Mouse (Mus musculus) CH12.LX (cell line): ENCODE data around the gene Tmem258. TPM values are rescaled to one million over a fixed set of nuclear protein-coding genes. Genes with fewer than 3 reads are reported as not detected.

Experiments used
- DNase-seq: peaks from one replicate; pipeline ENCODE4 v3.0.0-alpha.2; 2013; ENCODE audit errors: extremely low read depth
- H3K27ac ChIP-seq: 2 replicates; pipeline ENCODE4 v1.5.1; 2012; ENCODE audit warnings: low read depth, mild to moderate bottlenecking, control low read depth, moderate library complexity; ENCODE audit not compliant: insufficient read depth
- H3K27me3 ChIP-seq: replicated peaks from 2 replicates; pipeline ENCODE3; 2012; ENCODE audit warnings: inconsistent platforms
- H3K36me3 ChIP-seq, 2 experiments: replicated peaks in 1 of 2; 2 replicates each; pipeline versions ENCODE3 to v1.6.1; 2012; ENCODE audit warnings: inconsistent platforms in 1 of 2, low read length in 1 of 2, mild to moderate bottlenecking in 1 of 2, mixed read lengths in 1 of 2, moderate library complexity in 1 of 2; ENCODE audit not compliant: control insufficient read depth in 1 of 2, insufficient read depth in 1 of 2
- H3K4me1 ChIP-seq, 2 experiments: 2 replicates each; pipeline ENCODE4 v1.6.1; 2012; ENCODE audit warnings: inconsistent platforms in 1 of 2, moderate library complexity in 1 of 2; ENCODE audit not compliant: insufficient read depth in 2 of 2, control insufficient read depth in 1 of 2
- H3K4me2 ChIP-seq: 2 replicates; pipeline ENCODE4 v1.6.1; 2012; ENCODE audit warnings: low read depth, mild to moderate bottlenecking, control low read depth; ENCODE audit not compliant: poor library complexity, insufficient read depth, severe bottlenecking
- H3K4me3 ChIP-seq, 3 experiments: fragments of 150-350 bp in 1 of 3; sonication (generic) in 1 of 3; replicated peaks in 1 of 3; 2 replicates each; pipeline versions ENCODE3 to v1.5.1; 2011 to 2012; ENCODE audit warnings: low read depth in 2 of 3, low read length in 2 of 3, mild to moderate bottlenecking in 2 of 3, moderate library complexity in 2 of 3, control low read depth in 1 of 3, improper control_type of control experiment in 1 of 3, inconsistent platforms in 1 of 3, mixed read lengths in 1 of 3; ENCODE audit not compliant: poor library complexity in 1 of 3
- H3K79me2 ChIP-seq: replicated peaks from 2 replicates; pipeline ENCODE4 v1.6.1; 2012; ENCODE audit warnings: mild to moderate bottlenecking, moderate library complexity; ENCODE audit not compliant: control insufficient read depth, poor library complexity, insufficient read depth, severe bottlenecking; ENCODE audit errors: extremely low read depth
- H3K9ac ChIP-seq: 2 replicates; pipeline ENCODE4 v1.6.1; 2012; ENCODE audit warnings: low read depth, mild to moderate bottlenecking, control low read depth, moderate library complexity; ENCODE audit not compliant: insufficient read depth
- H3K9me3 ChIP-seq: replicated peaks from 2 replicates; pipeline ENCODE3; 2012; ENCODE audit warnings: low read length, inconsistent platforms, mixed read lengths
- CHD1 ChIP-seq: IDR thresholded peaks from 2 replicates; pipeline ENCODE4 v1.6.1; 2012; ENCODE audit warnings: low read depth, low read length, improper control_type of control experiment, inconsistent platforms
- CTCF ChIP-seq, 2 experiments: IDR thresholded peaks in 1 of 2; conservative IDR thresholded peaks in 1 of 2; 2 replicates each; pipeline ENCODE4 v1.5.1; 2011 to 2012; ENCODE audit warnings: low read depth in 2 of 2, low read length in 2 of 2, improper control_type of control experiment in 1 of 2, inconsistent platforms in 1 of 2, mild to moderate bottlenecking in 1 of 2, moderate library complexity in 1 of 2
- ELF1 ChIP-seq: IDR thresholded peaks from 2 replicates; pipeline ENCODE4 v1.6.1; 2014; ENCODE audit warnings: low read depth, mild to moderate bottlenecking, inconsistent platforms, low read length, improper control_type of control experiment
- ETS1 ChIP-seq: conservative IDR thresholded peaks from 2 replicates; pipeline ENCODE4 v1.6.1; 2012; ENCODE audit warnings: low read depth, mild to moderate bottlenecking, inconsistent platforms, low read length, improper control_type of control experiment, moderate library complexity
- HCFC1 ChIP-seq: IDR thresholded peaks from 2 replicates; pipeline ENCODE4 v1.6.1; 2012; ENCODE audit warnings: low read depth, mild to moderate bottlenecking, inconsistent platforms, low read length, improper control_type of control experiment
- KAT2A ChIP-seq: IDR thresholded peaks from 2 replicates; pipeline ENCODE4 v1.6.1; 2012; ENCODE audit warnings: low read length, improper control_type of control experiment, inconsistent platforms; ENCODE audit not compliant: insufficient replicate concordance
- MAX ChIP-seq: IDR thresholded peaks from 2 replicates; pipeline ENCODE4 v1.6.1; 2011; ENCODE audit warnings: low read length, improper control_type of control experiment
- MAZ ChIP-seq: IDR thresholded peaks from 2 replicates; pipeline ENCODE4 v1.6.1; 2012; ENCODE audit warnings: low read depth, mild to moderate bottlenecking, inconsistent platforms, low read length, improper control_type of control experiment, moderate library complexity
- MEF2A ChIP-seq: IDR thresholded peaks from 2 replicates; pipeline ENCODE4 v1.6.1; 2014; ENCODE audit warnings: low read depth, mild to moderate bottlenecking, inconsistent platforms, low read length, improper control_type of control experiment, borderline replicate concordance
- NRF1 ChIP-seq: IDR thresholded peaks from 2 replicates; pipeline ENCODE4 v1.6.1; 2014; ENCODE audit warnings: low read depth, mild to moderate bottlenecking, inconsistent platforms, low read length, improper control_type of control experiment, moderate library complexity
- POLR2A ChIP-seq: IDR thresholded peaks from 2 replicates; pipeline ENCODE4 v1.6.1; 2011; ENCODE audit warnings: low read depth, mild to moderate bottlenecking, improper control_type of control experiment, low read length
- RAD21 ChIP-seq: IDR thresholded peaks from 2 replicates; pipeline ENCODE4 v1.6.1; 2011; ENCODE audit warnings: low read depth, mild to moderate bottlenecking, low read length, improper control_type of control experiment, moderate library complexity
- SIN3A ChIP-seq: IDR thresholded peaks from 2 replicates; pipeline ENCODE4 v1.6.1; 2012; ENCODE audit warnings: low read length, improper control_type of control experiment, inconsistent platforms
- SMC3 ChIP-seq: IDR thresholded peaks from 2 replicates; pipeline ENCODE4 v1.6.1; 2011; ENCODE audit warnings: low read depth, low read length, improper control_type of control experiment
- USF2 ChIP-seq: conservative IDR thresholded peaks from 2 replicates; pipeline ENCODE4 v1.6.1; 2011; ENCODE audit warnings: low read depth, low read length, improper control_type of control experiment
- ZC3H11A ChIP-seq: IDR thresholded peaks from 2 replicates; pipeline ENCODE4 v1.6.1; 2012; ENCODE audit warnings: low read depth, mild to moderate bottlenecking, inconsistent platforms, low read length, improper control_type of control experiment
- ZKSCAN1 ChIP-seq: IDR thresholded peaks from 2 replicates; pipeline ENCODE4 v1.6.1; 2012; ENCODE audit warnings: low read depth, inconsistent platforms, low read length, improper control_type of control experiment, borderline replicate concordance
- dilution Hi-C: fragments of 300-500 bp; cut with MboI; formaldehyde crosslinking; loops from 2 replicates; pipeline ENCODE4 v1.14.3; 2020; ENCODE audit warnings: low sequenced_read_pairs; ENCODE audit not compliant: extremely low pct_unique_long_range_greater_than_20kb, extremely low pct_ligation_motif_present
- in situ Hi-C: fragments of 300-500 bp; cut with MboI; formaldehyde crosslinking; loops from 3 replicates; pipeline ENCODE4 v1.14.3; 2019; ENCODE audit warnings: low sequenced_read_pairs, low pct_ligation_motif_present, low pct_unique_long_range_greater_than_20kb, mixed read lengths
- polyA plus RNA-seq: library from polyadenylated mRNA; unstranded; fragments of >175 nt; gene quantifications from 2 replicates; pipeline ENCODE4 v1.2.1, GENCODE M21; 2012; ENCODE audit warnings: low read depth; ENCODE audit not compliant: insufficient read length
- total RNA-seq, 2 experiments: library from RNA; depleted of rRNA; stranded (reverse); fragments of 300-350 nt in 1 of 2; fragments of >200 nt in 1 of 2; gene quantifications; 2 replicates each; pipeline ENCODE4 v1.2.3; 2012 to 2014

The Tmem258 gene
- total and polyA plus RNA-seq, 3 experiments = 164 to 344 (median 253) TPM

DNA sequence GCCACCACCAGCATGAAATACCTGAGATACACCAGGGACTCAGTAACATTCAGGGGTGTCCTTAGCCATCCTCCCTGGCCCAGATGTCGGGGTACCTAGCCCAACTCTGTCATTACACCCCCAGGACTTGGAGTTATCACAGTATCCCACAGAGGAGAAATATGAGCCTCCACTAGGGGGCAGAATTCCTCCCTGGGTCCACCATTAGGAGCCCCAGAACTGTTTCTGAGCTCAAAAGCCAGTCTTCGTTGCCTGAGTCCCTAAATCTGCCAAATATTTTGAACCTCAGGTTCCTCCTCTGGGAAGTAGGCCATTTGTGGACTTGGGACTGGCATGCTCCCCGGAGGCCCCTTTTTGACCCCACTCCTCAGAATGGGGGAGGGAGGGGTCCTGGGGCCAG lies 15.3 kb downstream of the Tmem258 start:
- H3K36me3 ChIP-seq = no peaks in the 10 kb centered on the region
- DNase-seq = peak; percentile 62
- TF ChIP-seq SMC3 (peak; percentile 45), CTCF (conservative IDR thresholded peaks at IDR 0.05 in 1 of 2, IDR thresholded peaks at IDR 0.05 in 1 of 2; ENCODE audit: low read depth in 2 of 2, low read length in 2 of 2) (peak; percentile 73 to 80), NRF1 (no peak), HCFC1 (no peak), RAD21 (peak; percentile 29)
- H3K9ac ChIP-seq = no peak overlapping the region
- H3K27ac ChIP-seq = no peak overlapping the region
- H3K4me1 ChIP-seq = peaks cover 0 to 4% of the 10 kb centered on the region in 2 experiments; a peak in 2 of 4 replicates
- no peaks in the 10 kb centered on the region for H3K79me2 ChIP-seq
- dilution Hi-C loops (no loop called here), in situ Hi-C loops (no loop called here)
- H3K4me3 ChIP-seq = no peak overlapping the region
- H3K4me2 ChIP-seq = no peak overlapping the region
- peaks cover 29% of the 10 kb centered on the region for H3K27me3 ChIP-seq
- H3K9me3 ChIP-seq = no peaks in the 10 kb centered on the region

- H3K4me3 ChIP-seq = no peak overlapping the region
- H3K9ac ChIP-seq = no peak overlapping the region
- no peak for DNase-seq
- no peak for TF ChIP-seq ZKSCAN1
- TF ChIP-seq USF2 = no peak
- no peak for TF ChIP-seq ETS1
- no peak for TF ChIP-seq MAZ
- TF ChIP-seq KAT2A = no peak
- TF ChIP-seq ZC3H11A = no peak
- no peak for TF ChIP-seq SIN3A
- TF ChIP-seq ELF1 = no peak
- TF ChIP-seq RAD21 = no peak
- TF ChIP-seq CHD1 = no peak
- no peak for TF ChIP-seq POLR2A
- TF ChIP-seq MAX = no peak
- TF ChIP-seq MEF2A = no peak
- no peak for TF ChIP-seq HCFC1
- H3K27me3 ChIP-seq = peaks cover 32% of the 10 kb centered on the region
- in situ Hi-C loops (no loop called here), dilution Hi-C loops (no loop called here)
- no peaks in the 10 kb centered on the region for H3K36me3 ChIP-seq
- no peaks in the 10 kb centered on the region for H3K9me3 ChIP-seq
- H3K79me2 ChIP-seq = no peaks in the 10 kb centered on the region
- H3K4me1 ChIP-seq = peaks cover 0 to 4% of the 10 kb centered on the region in 2 experiments; a peak in 2 of 4 replicates
- no peak overlapping the region for H3K27ac ChIP-seq
- no peak overlapping the region for H3K4me2 ChIP-seq
Measured at GRCm38 (mm10) chr19:10219593-10219992, 15.8 kb downstream of the Tmem258 start.
